Mouse (Mus musculus): Measurements from ENCODE around the gene Tex30.
A peak's percentile ranks its signal among the peaks of the same experiment; 100 is the strongest.

Tex30 gene

DNA sequence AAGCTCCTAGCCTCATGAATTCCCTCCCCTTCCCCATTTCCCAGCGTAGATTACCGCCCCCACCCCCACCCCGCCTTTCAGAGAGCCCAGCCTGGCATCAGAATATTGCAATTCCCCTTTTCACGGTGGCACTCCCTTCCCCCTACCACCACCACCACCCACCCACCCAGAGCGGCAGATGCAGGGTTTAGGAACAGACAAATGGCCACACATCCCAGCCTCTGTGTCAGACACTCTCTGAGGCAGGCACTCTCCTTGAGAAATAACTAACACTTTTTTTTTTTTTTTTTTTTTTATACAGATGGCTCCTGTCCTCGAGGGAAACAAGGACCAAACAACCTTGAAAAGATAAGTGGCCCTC, 59.7 kb downstream of the Tex30 start:
- DNase-seq (ENCODE audit: extremely low spot score, low spot score), result no peak

- peak; percentile 64 for DNase-seq (ENCODE audit: extremely low spot score, low spot score)
Observed at GRCm38 (mm10) chr1:44041797-44042554, 60.3 kb downstream of the Tex30 start.
